Mouse (Mus musculus) liver, embryonic 15.5 days (tissue): Measurements from ENCODE around the gene Bex4. TPM values are rescaled to one million over a fixed set of nuclear protein-coding genes. Genes with fewer than 3 reads are reported as not detected.
"Not testable (repeated sequence)": the region's sequence is repeated elsewhere in the genome, so short reads cannot be mapped to it uniquely, and the experiment has no call there.

ENCODE experiments used
- ATAC-seq: fragments of 200-750 bp; cut with Nextera tagmentation; 2 replicates; pipeline ENCODE4 v1.8.0; 2017; ENCODE audit warnings: moderate number of reproducible peaks, mild to moderate bottlenecking, moderate library complexity; ENCODE audit not compliant: insufficient read depth
- H3K27ac ChIP-seq: fragments of 300-500 bp; sonication (generic); replicated peaks from 2 replicates; pipeline ENCODE4 v1.5.1; 2015; ENCODE audit warnings: mild to moderate bottlenecking, inconsistent platforms
- H3K27me3 ChIP-seq: fragments of 300-500 bp; sonication (generic); 2 replicates; pipeline ENCODE4 v1.6.1; 2015; ENCODE audit warnings: mild to moderate bottlenecking, inconsistent platforms
- H3K36me3 ChIP-seq: fragments of 300-500 bp; sonication (generic); replicated peaks from 2 replicates; pipeline ENCODE4 v1.6.1; 2015; ENCODE audit warnings: moderate library complexity, mild to moderate bottlenecking, inconsistent platforms
- H3K4me1 ChIP-seq: fragments of 300-500 bp; sonication (generic); replicated peaks from 2 replicates; pipeline ENCODE4 v1.6.1; 2015; ENCODE audit warnings: inconsistent platforms
- H3K4me2 ChIP-seq: fragments of 300-500 bp; sonication (generic); 2 replicates; pipeline ENCODE4 v1.6.1; 2015; ENCODE audit warnings: moderate library complexity, mild to moderate bottlenecking, inconsistent platforms
- H3K4me3 ChIP-seq: fragments of 300-500 bp; sonication (generic); replicated peaks from 2 replicates; pipeline ENCODE4 v1.5.1; 2015; ENCODE audit warnings: mild to moderate bottlenecking, inconsistent platforms
- H3K9ac ChIP-seq: fragments of 300-500 bp; sonication (generic); 2 replicates; pipeline ENCODE4 v1.6.1; 2015; ENCODE audit warnings: moderate library complexity, mild to moderate bottlenecking, inconsistent platforms
- H3K9me3 ChIP-seq: fragments of 300-500 bp; sonication (generic); replicated peaks from 2 replicates; pipeline ENCODE4 v1.6.1; 2016; ENCODE audit warnings: inconsistent platforms
- WGBS: fragments of 180-500 bp; shearing (Covaris S2); methylation state at CpG from one replicate; pipeline ENCODE4 v1.1.7; 2015; ENCODE audit warnings: mixed read lengths; ENCODE audit not compliant: insufficient replicate concordance; 5-methylcytosine and 5-hydroxymethylcytosine counted together
- polyA plus RNA-seq: library from polyadenylated mRNA; unstranded; fragments of >200 nt; fragmentation: Nextera tagmentation; extraction: Ambion mirVana; gene quantifications from 2 replicates; pipeline ENCODE4 v1.2.1, GENCODE M21; 2015

The Bex4 gene
- polyA plus RNA-seq, 1 experiment from 2014 or later: 149 TPM

GRCm38 (mm10) chrX:136135559-136135958, 3.2 kb upstream of the Bex4 start:
- peaks cover 27% of the 10 kb centered on the region for H3K4me1 ChIP-seq
- no peaks in the 10 kb centered on the region for H3K27me3 ChIP-seq
- H3K9ac ChIP-seq: no peak overlapping the region
- peak overlapping the region; percentile 36 for H3K4me2 ChIP-seq
- H3K36me3 ChIP-seq: no peaks in the 10 kb centered on the region
- 33% methylated on average over 4 of the region's 4 CpGs for WGBS
- no peaks in the 10 kb centered on the region for H3K9me3 ChIP-seq
- peak overlapping the region; percentile 84 for H3K27ac ChIP-seq
- H3K4me3 ChIP-seq: no peak overlapping the region
- ATAC-seq: peak; percentile 89

GRCm38 (mm10) chrX:136139640-136140004, 826 bp downstream of the Bex4 start:
- 34% methylated on average over 5 of the region's 5 CpGs for WGBS

GRCm38 (mm10) chrX:136141385-136141784, 2.6 kb downstream of the Bex4 start:
- H3K4me1 ChIP-seq: peaks cover 20% of the 10 kb centered on the region
- H3K4me3 ChIP-seq: no peak overlapping the region
- peak overlapping the region; percentile 44; the same call in 1 of the 2 replicates for H3K4me2 ChIP-seq
- ATAC-seq: no peak
- H3K9me3 ChIP-seq: no peaks in the 10 kb centered on the region
- 53% methylated on average over 5 of the region's 5 CpGs for WGBS
- H3K36me3 ChIP-seq: no peaks in the 10 kb centered on the region
- H3K9ac ChIP-seq: no peak overlapping the region
- no peak overlapping the region for H3K27ac ChIP-seq
- H3K27me3 ChIP-seq: no peaks in the 10 kb centered on the region

More at GRCm38 (mm10) chrX:136139640-136140004, 826 bp downstream of the Bex4 start:
- Histone ChIP-seq H3K4me3 (peak overlapping the region; percentile 62), H3K9ac (peak overlapping the region; percentile 61; the same call in 1 of the 2 replicates), H3K4me2 (peak overlapping the region; percentile 49), H3K4me1 (peaks cover 32% of the 10 kb centered on the region), H3K27ac (peak overlapping the region; percentile 57)
- not testable (repeated sequence) for H3K27me3 ChIP-seq, H3K36me3 ChIP-seq, H3K9me3 ChIP-seq
- peak; percentile 32; the same call in 1 of the 2 replicates for ATAC-seq

GRCm38 (mm10) chrX:136143711-136144110, 4.9 kb downstream of the Bex4 start:
- Histone ChIP-seq H3K9me3 (no peaks in the 10 kb centered on the region), H3K27ac (no peak overlapping the region), H3K36me3 (no peaks in the 10 kb centered on the region), H3K4me3 (no peak overlapping the region), H3K9ac (no peak overlapping the region), H3K4me2 (no peak overlapping the region), H3K4me1 (peaks cover 7% of the 10 kb centered on the region; the same call in 1 of the 2 replicates), H3K27me3 (no peaks in the 10 kb centered on the region)
- WGBS: 53% methylated on average over 2 of the region's 2 CpGs
- ATAC-seq: no peak

GRCm38 (mm10) chrX:136144195-136144594, 5.4 kb downstream of the Bex4 start:
- 48% methylated on average over 7 of the region's 7 CpGs for WGBS
- Histone ChIP-seq H3K9me3 (no peaks in the 10 kb centered on the region), H3K36me3 (no peaks in the 10 kb centered on the region), H3K27me3 (no peaks in the 10 kb centered on the region), H3K4me3 (no peak overlapping the region), H3K4me2 (no peak overlapping the region), H3K9ac (no peak overlapping the region), H3K4me1 (peaks cover 7% of the 10 kb centered on the region; the same call in 1 of the 2 replicates), H3K27ac (no peak overlapping the region)
- ATAC-seq: no peak

GRCm38 (mm10) chrX:136170625-136171024, 31.8 kb downstream of the Bex4 start:
- WGBS: 31% methylated on average over 10 of the region's 10 CpGs
- Histone ChIP-seq H3K9ac (peak overlapping the region; percentile 62; the same call in 1 of the 2 replicates), H3K27ac (peak overlapping the region; percentile 83), H3K4me1 (peaks cover 8% of the 10 kb centered on the region), H3K27me3 (no peaks in the 10 kb centered on the region; the same call in 1 of the 2 replicates), H3K9me3 (no peaks in the 10 kb centered on the region), H3K36me3 (0 out of 2 replicates have a peak, but pooled peaks cover 5% of the 10 kb centered on the region), H3K4me3 (peak overlapping the region; percentile 64), H3K4me2 (peak overlapping the region; percentile 68)
- peak; percentile 83 for ATAC-seq

- no peaks in the 10 kb centered on the region for H3K9me3 ChIP-seq
- peak overlapping the region; percentile 64 for H3K4me3 ChIP-seq
- peaks cover 8% of the 10 kb centered on the region for H3K4me1 ChIP-seq
- H3K27ac ChIP-seq: peak overlapping the region; percentile 83
- peak overlapping the region; percentile 68 for H3K4me2 ChIP-seq
- WGBS: 14% methylated on average over 24 of the region's 24 CpGs
- H3K36me3 ChIP-seq: 0 out of 2 replicates have a peak, but pooled peaks cover 5% of the 10 kb centered on the region
- H3K9ac ChIP-seq: peak overlapping the region; percentile 62
- H3K27me3 ChIP-seq: no peaks in the 10 kb centered on the region; the same call in 1 of the 2 replicates
- ATAC-seq: peak; percentile 73
Observed at GRCm38 (mm10) chrX:136171189-136172117, 32.7 kb downstream of the Bex4 start.

- Histone ChIP-seq H3K4me2 (peak within 1 kb of the TSS; percentile 68), H3K4me3 (peak within 1 kb of the TSS; percentile 64), H3K27ac (peak within 1 kb of the TSS; percentile 83), H3K4me1 (peaks cover 8% of the 10 kb centered on the region), H3K27me3 (no peaks in the 10 kb centered on the region; the same call in 1 of the 2 replicates), H3K9ac (peak within 1 kb of the TSS; percentile 62), H3K9me3 (no peaks in the 10 kb centered on the region), H3K36me3 (0 out of 2 replicates have a peak, but pooled peaks cover 5% of the 10 kb centered on the region)
- WGBS: 12% methylated on average over 10 of the region's 10 CpGs
- peak; percentile 85 for ATAC-seq
Observed at GRCm38 (mm10) chrX:136172118-136172551, 33.3 kb downstream of the Bex4 start, which contains the start of gene Tceal8. TSS of gene Tceal8 (minus strand) at chrX:136172342.

- H3K36me3 ChIP-seq: 0 out of 2 replicates have a peak, but pooled peaks cover 5% of the 10 kb centered on the region
- no peaks in the 10 kb centered on the region; the same call in 1 of the 2 replicates for H3K27me3 ChIP-seq
- H3K27ac ChIP-seq: no peak overlapping the region
- peaks cover 8% of the 10 kb centered on the region for H3K4me1 ChIP-seq
- WGBS: 28% methylated on average over 10 of the region's 10 CpGs
- ATAC-seq: no peak
- no peak overlapping the region for H3K9ac ChIP-seq
- H3K9me3 ChIP-seq: no peaks in the 10 kb centered on the region
- peak overlapping the region; percentile 68 for H3K4me2 ChIP-seq
- peak overlapping the region; percentile 64 for H3K4me3 ChIP-seq
Observed at GRCm38 (mm10) chrX:136172786-136173185, 34.0 kb downstream of the Bex4 start.

GRCm38 (mm10) chrX:136180897-136181553, 42.2 kb downstream of the Bex4 start:
- no peak overlapping the region for H3K9ac ChIP-seq
- no peak overlapping the region for H3K4me2 ChIP-seq
- no peaks in the 10 kb centered on the region for H3K9me3 ChIP-seq
- H3K36me3 ChIP-seq: no peaks in the 10 kb centered on the region
- 22% methylated on average over 11 of the region's 11 CpGs for WGBS
- no peak overlapping the region for H3K27ac ChIP-seq
- H3K27me3 ChIP-seq: no peaks in the 10 kb centered on the region
- no peak for ATAC-seq
- no peaks in the 10 kb centered on the region for H3K4me1 ChIP-seq
- H3K4me3 ChIP-seq: no peak overlapping the region

GRCm38 (mm10) chrX:136183107-136183506, 44.3 kb downstream of the Bex4 start:
- H3K9me3 ChIP-seq: no peaks in the 10 kb centered on the region
- no peaks in the 10 kb centered on the region for H3K27me3 ChIP-seq
- H3K4me3 ChIP-seq: no peak overlapping the region
- H3K36me3 ChIP-seq: no peaks in the 10 kb centered on the region
- WGBS: 50% methylated on average over 1 of the region's 1 CpGs
- no peak overlapping the region for H3K9ac ChIP-seq
- no peak overlapping the region for H3K4me2 ChIP-seq
- H3K27ac ChIP-seq: no peak overlapping the region
- no peak for ATAC-seq
- no peaks in the 10 kb centered on the region for H3K4me1 ChIP-seq
